Mouse (Mus musculus): ENCODE data around the gene Lrrfip1.

- TF ChIP-seq ZC3H11A (IDR thresholded peaks at IDR 0.05; ENCODE audit: borderline replicate concordance, low read depth, low read length) (no peak), HCFC1 (IDR thresholded peaks at IDR 0.05; ENCODE audit: borderline replicate concordance, insufficient read depth, low read length) (no peak), ZNF384 (IDR thresholded peaks at IDR 0.05; ENCODE audit: low read depth, low read length) (no peak), MAFK (IDR thresholded peaks at IDR 0.05; ENCODE audit: insufficient read depth, low read depth, low read length) (no peak), CHD2 (IDR thresholded peaks at IDR 0.05; ENCODE audit: low read depth, low read length) (no peak)
Observed at GRCm38 (mm10) chr1:91019346-91019745, 20.8 kb downstream of the Lrrfip1 start.

Measured in ES-E14 (cell line).